Mouse (Mus musculus) inflammation-experienced regulatory T-cells (primary cell): ENCODE data around the gene Olfr491. TPM values are rescaled to one million over a fixed set of nuclear protein-coding genes. Genes with fewer than 3 reads are reported as not detected.

ENCODE experiments used
- polyA plus RNA-seq, 2 experiments: library from polyadenylated mRNA; unstranded; fragments of 100-300 nt; shearing (Covaris generic); gene quantifications; one replicate each; pipeline ENCODE4 v1.2.1; 2017

Olfr491 gene
- 1 to 10 TPM in 1 of 2 experiments, not detected in 1; 1.1 TPM for polyA plus RNA-seq

DNA sequence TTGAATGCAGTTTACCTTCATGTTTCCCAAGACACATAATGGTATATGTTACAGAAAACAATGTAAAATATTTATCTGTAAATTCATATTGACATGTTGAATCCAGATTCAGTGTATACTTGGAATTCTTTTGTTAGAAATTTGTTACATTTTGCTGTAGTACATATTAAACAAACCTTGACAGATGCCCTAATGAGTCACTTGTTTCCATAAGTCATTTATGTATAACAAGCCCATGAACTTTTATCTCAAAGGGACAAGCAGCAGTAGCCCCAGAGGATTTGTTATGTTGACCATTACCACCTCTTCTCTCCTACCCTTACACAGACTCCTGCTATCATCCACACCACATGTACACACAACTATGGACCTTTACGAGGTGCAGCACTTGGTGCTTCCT, at the start of gene Olfr491:
Gene Olfr491 (plus strand): TSS at position 301 of the 400 bp plus-strand sequence.

DNA sequence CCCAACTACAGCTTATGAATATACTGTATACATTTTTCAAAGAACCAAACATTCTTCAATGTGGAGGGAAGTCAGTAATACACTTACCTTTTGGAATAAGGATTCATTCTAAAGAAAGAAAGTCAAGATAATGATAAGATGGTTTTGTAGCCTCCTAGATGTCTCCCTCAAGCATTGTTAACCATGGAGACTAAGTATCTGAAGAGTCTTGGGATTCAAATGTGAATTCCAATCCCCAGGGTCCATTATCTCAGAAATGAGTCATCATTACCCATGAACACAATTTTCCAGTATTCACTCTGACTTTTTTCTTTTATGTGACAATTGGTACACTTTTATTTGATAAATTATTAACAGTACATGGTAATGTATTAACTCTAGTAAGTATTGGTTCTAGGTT, 24.4 kb upstream of the Olfr491 start, which contains the start of gene Olfr490:
Gene Olfr490 (minus strand): TSS at position 101 of the 400 bp plus-strand sequence.

DNA sequence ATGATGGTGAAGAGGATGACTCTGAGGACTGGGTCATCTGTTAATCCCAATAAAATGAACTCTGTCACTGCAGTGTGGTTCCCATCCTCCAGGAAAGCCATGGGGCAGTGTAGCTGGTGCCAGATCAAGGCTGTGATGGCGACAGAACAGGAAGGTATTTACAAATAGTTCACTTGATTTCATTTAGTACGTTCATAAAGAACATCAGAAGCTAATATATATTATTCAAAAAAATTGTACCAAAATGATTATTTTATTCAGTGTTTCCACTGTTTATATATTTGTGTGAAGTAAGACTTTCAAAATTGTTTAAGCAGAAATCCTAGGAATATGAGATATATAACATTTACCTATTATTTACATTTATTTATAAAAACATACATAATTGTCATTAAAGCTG, 10.3 kb downstream of the Olfr491 start, which contains the start of gene Olfr492:
Gene Olfr492 (minus strand): TSS at position 101 of the 400 bp plus-strand sequence.

GRCm38 (mm10) chr7:108346879-108347278, 33.6 kb downstream of the Olfr491 start, which contains the start of gene Olfr493:
Gene Olfr493, minus strand, starts transcription at chr7:108346979.

GRCm38 (mm10) chr7:108365035-108365434, 51.8 kb downstream of the Olfr491 start, which contains the start of gene Olfr494:
Gene Olfr494, plus strand, starts transcription at chr7:108365335.

Other genes with a start within 250 kb of the Olfr491 start
- gene Olfr480, start 246.1 kb upstream of the Olfr491 start, polyA plus RNA-seq: not detected
- under 1 TPM; 0.13 to 0.95 TPM for gene Olfr481, start 233.6 kb upstream of the Olfr491 start, polyA plus RNA-seq
- 1 to 10 TPM in 1 of 2 experiments, under 1 TPM in 1; 0.14 to 1.3 TPM for gene Olfr482, start 215.9 kb upstream of the Olfr491 start, polyA plus RNA-seq
- gene Olfr483, start 212.6 kb upstream of the Olfr491 start, polyA plus RNA-seq: under 1 TPM in 1 of 2 experiments, not detected in 1; 0.30 TPM
- not detected for gene Olfr484, start 186.0 kb upstream of the Olfr491 start, polyA plus RNA-seq
- under 1 TPM in 1 of 2 experiments, not detected in 1; 0.17 TPM for gene Olfr485, start 153.6 kb upstream of the Olfr491 start, polyA plus RNA-seq
- not detected for gene Olfr486, start 140.7 kb upstream of the Olfr491 start, polyA plus RNA-seq
- gene Olfr487, start 98.8 kb upstream of the Olfr491 start, polyA plus RNA-seq: not detected
- gene Olfr488, start 55.1 kb upstream of the Olfr491 start, polyA plus RNA-seq: under 1 TPM; 0.31 to 0.83 TPM
- under 1 TPM in 1 of 2 experiments, not detected in 1; 0.17 TPM for gene Olfr490, start 24.5 kb upstream of the Olfr491 start, polyA plus RNA-seq
- not detected for gene Olfr492, start 10.2 kb downstream of the Olfr491 start, polyA plus RNA-seq
- not detected for gene Olfr493, start 33.5 kb downstream of the Olfr491 start, polyA plus RNA-seq
- gene Olfr494, start 51.9 kb downstream of the Olfr491 start, polyA plus RNA-seq: not detected
- not detected for gene Olfr495, start 79.7 kb downstream of the Olfr491 start, polyA plus RNA-seq
- not detected for gene Olfr497, start 107.0 kb downstream of the Olfr491 start, polyA plus RNA-seq
- not detected for gene Olfr498, start 151.9 kb downstream of the Olfr491 start, polyA plus RNA-seq
- 1 to 10 TPM in 1 of 2 experiments, under 1 TPM in 1; 0.13 to 1.1 TPM for gene Olfr502, start 211.6 kb downstream of the Olfr491 start, polyA plus RNA-seq
- gene Olfr503, start 231.1 kb downstream of the Olfr491 start, polyA plus RNA-seq: 1 to 10 TPM in 1 of 2 experiments, not detected in 1; 1.2 TPM